Mouse (Mus musculus) right cerebral cortex, adult 18-20 months (tissue): ENCODE measurements around the gene Prpf3.
"Not testable (repeated sequence)": the region's sequence is repeated elsewhere in the genome, so short reads cannot be mapped to it uniquely, and the experiment has no call there.

Source experiments
- DNase-seq: peaks from one replicate; pipeline ENCODE4 v3.0.0; 2022; ENCODE audit warnings: mixed read lengths

Gene Prpf3

GRCm38 (mm10) chr3:95879063-95879462 lies 23.4 kb upstream of the Prpf3 start:
- no peak for DNase-seq

- no peak for DNase-seq
Measured at GRCm38 (mm10) chr3:95872048-95872447, 16.4 kb upstream of the Prpf3 start.

- peak; percentile 92 for DNase-seq
Measured at GRCm38 (mm10) chr3:95871392-95871867, 15.7 kb upstream of the Prpf3 start, which contains the start of gene Mrps21. TSS of gene Mrps21 (minus strand) at chr3:95871519.

DNA sequence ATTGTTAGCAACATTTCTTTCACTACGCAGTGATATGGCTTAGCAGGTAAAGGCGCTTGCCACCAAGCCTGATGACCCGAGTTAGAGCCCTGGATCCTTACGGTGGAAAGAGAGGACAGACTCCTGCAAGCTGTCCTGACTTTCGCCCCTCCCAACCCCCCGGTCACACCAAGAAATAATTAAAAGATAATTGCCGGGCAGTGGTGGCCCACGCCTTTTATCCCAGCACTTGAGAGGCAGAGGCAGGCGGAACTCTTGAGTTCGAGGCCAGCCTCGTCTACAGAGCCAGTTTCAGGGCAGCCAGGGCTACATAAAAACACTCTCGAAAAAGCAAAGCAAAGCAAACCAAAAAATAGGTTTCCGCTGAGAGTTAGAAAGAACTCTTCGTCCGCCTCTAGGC lies 15.3 kb upstream of the Prpf3 start:
- no peak for DNase-seq

GRCm38 (mm10) chr3:95867408-95867807 lies 11.7 kb upstream of the Prpf3 start:
- no peak for DNase-seq

- DNase-seq: no peak
Measured at GRCm38 (mm10) chr3:95866071-95866470, 10.4 kb upstream of the Prpf3 start.

DNA sequence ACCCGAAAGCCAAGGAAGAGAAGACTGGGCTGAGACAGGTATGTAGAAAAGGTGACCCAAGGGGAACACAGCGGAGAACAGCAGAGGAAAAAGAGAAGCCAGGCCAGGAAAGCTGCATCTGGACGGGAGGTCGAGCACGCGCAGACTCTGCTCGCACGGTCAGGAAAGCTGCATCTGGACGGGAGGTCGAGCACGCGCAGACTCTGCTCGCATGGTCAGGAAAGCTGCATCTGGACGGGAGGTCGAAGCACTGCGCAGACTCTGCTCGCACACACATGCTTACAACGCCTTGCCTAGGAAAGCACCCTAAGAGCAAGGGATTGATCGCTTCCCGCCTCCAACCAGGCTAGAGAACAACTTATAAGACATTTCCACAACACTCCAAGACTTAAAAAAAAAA lies 9.9 kb upstream of the Prpf3 start:
- DNase-seq: no peak

DNA sequence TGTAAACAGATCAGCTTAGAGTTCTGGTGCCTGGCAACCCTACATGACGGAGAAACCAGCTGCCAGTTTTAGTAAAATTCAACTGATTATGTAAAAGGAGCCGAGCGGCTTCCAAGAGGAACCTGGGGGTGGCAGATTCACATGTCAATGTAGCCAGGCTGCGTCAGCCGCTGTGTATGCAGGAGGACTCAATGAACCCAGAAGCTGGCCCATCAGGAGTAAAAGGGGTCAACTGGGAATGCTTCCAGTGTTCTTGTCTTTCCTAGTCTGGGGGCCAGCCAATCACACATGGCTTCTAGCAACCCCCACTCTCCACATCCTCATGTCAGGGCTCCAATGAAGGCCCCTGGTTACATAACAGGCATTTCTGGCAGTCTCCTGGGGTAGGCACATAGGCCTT lies 9.4 kb upstream of the Prpf3 start:
- peak; percentile 87 for DNase-seq

DNA sequence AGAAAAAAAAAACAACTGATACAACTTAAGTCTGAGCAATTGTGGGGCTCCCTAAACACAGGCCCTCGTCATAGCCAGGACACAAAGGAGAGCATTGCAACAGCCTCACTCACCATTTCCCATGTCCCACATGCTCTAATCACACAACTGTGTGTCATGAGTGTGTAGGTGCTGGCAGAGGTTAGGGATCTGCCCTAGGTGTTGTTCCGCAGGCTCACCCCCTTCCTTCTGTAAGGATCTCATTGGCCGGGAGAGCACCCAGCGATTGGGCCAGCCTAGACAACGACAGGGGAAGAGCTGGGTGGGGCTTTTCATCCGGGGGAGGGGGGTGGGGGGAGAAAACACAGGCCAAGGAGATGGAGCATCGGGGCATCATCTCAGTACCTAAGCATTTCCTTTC lies 7.9 kb upstream of the Prpf3 start:
- no peak for DNase-seq

DNA sequence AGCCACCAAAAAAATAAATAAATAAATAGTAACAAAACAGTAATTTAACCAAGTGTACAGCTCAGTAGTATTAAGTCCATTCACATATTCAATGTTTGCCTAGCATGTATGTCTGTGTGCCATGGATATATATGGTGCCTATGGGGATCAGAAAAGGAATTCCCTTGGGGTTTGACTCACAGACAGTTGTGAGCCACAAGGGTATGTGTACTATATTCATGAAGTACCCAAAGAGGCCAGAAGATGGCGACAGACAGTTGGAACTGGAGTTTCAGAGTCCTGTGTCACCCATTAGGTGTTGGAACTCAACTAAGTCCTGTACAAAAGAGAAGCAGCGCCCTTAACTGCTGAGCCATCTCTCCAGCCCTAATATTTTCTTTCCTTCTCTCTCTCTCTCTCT lies 6.1 kb upstream of the Prpf3 start:
- peak; percentile 63 for DNase-seq

DNA sequence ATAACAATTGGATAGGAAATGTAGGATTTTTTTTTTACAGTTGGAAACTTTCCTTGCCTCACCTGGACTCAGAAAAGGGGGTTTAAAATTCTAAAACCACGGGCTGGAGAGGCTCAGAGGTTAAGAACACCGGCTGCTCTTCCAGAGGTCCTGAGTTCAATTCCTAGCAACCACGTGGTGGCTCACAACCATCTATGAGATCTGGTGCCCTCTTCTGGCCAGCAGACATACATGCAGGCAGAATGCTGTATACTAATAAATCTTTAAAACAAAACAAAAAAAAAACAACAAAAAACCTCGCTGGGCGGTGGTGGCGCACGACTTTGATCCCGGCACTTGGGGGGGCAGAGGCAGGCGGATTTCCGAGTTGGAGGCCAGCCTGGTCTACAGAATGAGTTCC lies 5.5 kb upstream of the Prpf3 start:
- no peak for DNase-seq

DNA sequence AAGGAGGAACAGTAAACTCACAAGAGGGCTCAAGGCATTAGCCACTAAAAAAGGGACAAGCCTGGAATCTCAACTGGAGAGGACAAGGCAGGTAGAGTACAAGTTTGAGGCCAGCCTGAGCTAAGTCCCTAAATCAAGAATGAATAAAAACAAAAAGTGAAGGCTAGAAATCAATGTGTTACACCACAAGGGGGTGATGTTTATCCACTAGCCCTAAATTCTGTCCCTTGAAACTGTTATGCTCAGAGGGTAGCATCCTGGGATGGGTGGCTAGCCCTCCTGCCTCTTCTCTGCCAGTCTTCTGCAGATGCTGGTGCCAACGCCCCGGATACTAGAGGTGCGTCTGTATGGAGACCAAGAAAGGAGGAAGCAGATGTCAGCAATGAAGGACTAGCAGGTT lies 4.6 kb upstream of the Prpf3 start:
- DNase-seq: no peak

DNA sequence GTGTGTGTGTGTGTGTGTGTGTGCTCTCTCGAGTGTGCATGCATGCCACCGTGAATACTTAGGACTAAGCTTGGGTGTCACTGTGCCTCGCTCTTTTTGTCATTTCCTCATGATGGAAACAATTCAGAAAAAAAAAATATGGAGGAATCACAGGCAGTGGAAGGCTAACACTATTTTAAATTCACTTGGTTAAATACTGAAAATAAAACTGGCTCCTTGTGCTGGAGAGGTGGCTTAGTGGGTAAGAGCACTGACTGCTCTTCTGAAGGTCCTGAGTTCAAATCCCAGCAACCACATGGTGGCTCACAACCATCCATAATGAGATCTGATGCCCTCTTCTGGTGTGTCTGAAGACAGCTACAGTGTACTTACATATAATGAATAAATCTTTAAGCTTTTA lies 2.6 kb upstream of the Prpf3 start:
- not testable (repeated sequence) for DNase-seq

DNA sequence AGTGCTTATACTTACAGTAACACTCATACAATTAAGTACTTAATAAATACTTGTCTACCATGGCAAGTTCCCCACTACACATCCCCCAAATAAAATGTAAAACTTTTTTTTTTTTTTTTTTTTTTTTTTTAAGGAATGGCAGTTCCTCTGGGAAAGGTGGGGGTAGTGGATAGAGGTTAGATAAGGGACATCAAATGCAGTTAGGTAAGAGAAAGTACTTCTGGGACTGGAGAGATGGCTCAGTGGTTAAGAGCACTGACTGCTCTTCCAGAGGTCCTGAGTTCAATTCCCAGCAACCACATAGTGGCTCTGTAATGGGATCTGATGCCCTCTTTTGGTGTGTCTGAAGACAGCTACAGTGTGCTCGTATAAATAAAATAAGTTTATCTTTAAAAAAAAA lies 1.4 kb upstream of the Prpf3 start:
- DNase-seq: not testable (repeated sequence)

DNA sequence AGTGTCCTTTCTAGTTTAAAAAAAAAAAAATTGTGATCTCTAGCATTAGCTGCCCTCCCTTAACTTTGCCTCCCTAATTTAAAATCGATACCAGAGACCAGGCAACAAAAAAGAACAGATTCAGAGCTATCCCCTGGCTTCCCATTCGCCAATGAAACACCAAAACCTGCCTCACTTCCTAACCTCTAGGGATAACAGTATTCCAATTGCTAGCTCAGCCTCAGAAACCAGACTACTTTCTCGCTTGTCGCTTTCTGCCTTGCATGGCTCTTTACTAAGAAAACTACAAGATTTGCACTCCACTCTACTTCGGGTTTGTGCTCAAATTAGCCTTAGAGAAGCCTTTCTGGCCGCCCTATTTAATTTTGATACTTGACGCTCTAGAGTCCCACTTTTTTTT lies 430 bp upstream of the Prpf3 start:
- no peak for DNase-seq

- no peak for DNase-seq
Measured at GRCm38 (mm10) chr3:95851317-95851716, 4.4 kb downstream of the Prpf3 start.

DNA sequence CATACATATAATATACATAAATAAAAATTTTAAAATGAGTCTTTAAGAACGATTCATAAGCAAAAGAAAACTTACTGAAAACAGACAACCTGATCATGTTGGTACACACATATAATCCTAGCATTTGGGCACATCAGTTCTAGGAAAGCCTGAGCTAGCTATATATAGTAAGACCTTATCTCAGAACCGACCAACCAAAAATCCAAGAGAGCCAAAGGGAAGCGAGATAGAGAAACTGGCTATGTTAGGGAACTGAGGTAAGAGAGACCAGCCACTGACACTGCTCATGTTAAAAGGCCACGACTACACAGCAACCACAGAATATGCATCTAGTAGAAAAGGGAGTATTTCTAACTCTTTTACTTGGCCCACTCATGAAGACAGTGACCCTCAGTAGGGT lies 5.1 kb downstream of the Prpf3 start:
- DNase-seq: no peak

DNA sequence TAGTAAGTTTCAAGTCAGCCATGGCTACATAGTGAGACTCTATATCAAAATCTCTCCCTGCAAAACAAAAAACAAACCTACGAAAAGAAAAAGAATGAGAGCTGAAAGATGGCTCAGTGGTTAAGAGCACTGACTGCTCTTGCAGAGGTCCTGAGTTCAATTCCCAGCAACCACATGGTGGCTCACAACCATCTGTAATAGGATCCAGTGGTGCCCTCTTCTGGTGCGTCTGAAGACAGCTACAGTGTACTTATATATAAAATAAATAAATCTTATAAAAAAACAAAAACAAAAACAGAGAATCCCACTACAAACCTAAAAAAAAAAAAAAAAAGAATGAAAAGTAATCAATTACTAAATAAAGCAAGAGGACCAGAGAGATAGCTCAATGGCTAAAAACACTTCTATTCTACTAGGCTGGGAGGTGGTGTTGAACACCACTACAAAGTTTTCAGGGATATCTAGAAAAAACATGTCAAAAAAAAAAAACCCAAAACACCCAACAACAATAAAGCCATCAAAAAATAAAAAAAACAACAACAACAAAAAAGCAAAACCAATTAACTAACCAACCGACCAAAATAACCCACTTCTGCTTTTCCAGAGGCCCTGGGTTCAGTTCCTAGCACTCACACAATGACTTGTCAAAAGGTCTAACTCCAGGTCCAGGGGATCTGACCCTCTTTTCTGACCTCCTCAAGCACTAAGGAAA lies 13.0 kb downstream of the Prpf3 start:
- DNase-seq: no peak

DNA sequence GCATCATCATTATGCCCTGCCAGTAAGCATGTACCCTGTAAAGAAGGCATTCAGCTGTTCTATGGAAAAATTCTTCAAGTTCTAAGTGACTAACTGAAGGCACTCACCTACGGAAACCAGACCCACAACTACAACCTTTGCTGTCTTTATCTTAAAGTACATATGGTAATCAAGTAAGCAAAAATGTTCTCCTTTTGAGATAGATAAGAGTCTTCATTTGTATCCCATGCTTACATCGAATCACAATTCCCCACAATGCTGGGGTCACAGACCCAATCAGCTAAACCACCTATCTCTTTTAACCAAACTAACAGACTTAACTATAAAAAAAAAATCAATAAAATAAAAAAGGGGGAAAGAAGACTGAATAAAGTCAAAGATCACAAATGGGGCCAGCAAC lies 16.4 kb downstream of the Prpf3 start:
- no peak for DNase-seq

DNA sequence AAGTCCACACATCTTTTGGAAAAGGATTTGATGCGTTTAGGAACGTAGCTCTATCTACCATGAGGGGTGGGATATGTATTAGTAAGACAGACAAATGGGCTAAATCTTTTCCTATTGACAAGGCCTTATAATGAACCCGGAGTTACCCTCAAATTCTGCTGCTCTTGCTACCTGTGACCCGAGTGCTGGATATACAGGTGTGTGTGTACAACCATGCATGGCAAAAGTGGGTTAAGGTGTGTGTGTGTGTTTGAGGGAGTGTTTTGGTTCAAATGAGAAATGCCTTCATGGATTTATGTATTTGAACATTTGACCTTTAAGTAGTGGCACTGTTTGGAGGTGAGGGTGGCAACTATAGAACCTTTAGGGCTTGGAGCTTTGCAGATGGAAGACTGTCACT lies 26.6 kb downstream of the Prpf3 start:
- no peak for DNase-seq

DNA sequence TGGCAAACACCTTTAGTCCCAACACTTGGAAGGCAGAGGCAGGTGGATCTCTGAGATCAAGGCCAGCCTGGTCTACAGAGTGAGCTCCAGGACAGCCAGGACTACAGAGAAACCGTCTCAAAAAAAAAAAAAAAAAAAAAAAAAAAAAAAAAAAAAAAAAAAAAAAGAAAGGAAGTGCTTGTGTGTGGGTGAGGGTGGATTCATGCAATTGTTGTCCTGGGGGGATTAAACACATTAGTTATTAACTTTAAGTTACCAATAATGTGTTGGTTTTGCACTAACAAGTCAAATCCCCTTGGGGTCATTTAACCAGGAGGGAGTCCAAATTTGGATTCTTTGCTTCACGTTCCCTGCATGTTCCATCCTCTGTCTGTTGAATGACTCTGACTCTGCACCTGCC lies 29.4 kb downstream of the Prpf3 start:
- no peak for DNase-seq

GRCm38 (mm10) chr3:95820046-95821010 lies 35.4 kb downstream of the Prpf3 start:
- DNase-seq: no peak

GRCm38 (mm10) chr3:95819351-95819985 lies 36.2 kb downstream of the Prpf3 start:
- DNase-seq: peak; percentile 100
